Mouse (Mus musculus): ENCODE results near the gene Letmd1.

- peak; percentile 29 for TF ChIP-seq CTCF (IDR thresholded peaks at IDR 0.05)
- TF ChIP-seq POLR2A (IDR thresholded peaks at IDR 0.05; ENCODE audit: insufficient read depth, low read depth, low read length): no peak
- no peak for TF ChIP-seq EP300 (IDR thresholded peaks at IDR 0.05; ENCODE audit: insufficient read depth, low read depth, low read length)
Observed at GRCm38 (mm10) chr15:100465432-100465831, 3.4 kb upstream of the Letmd1 start.

All from heart, adult 2 months (tissue).